Mouse (Mus musculus): ENCODE results near the gene Cdc14a. TPM values are rescaled to one million over a fixed set of nuclear protein-coding genes. Genes with fewer than 3 reads are reported as not detected.

The Cdc14a gene
- total and polyA plus RNA-seq, 3 experiments = 9.3 to 29.9 (median 18.9) TPM

DNA sequence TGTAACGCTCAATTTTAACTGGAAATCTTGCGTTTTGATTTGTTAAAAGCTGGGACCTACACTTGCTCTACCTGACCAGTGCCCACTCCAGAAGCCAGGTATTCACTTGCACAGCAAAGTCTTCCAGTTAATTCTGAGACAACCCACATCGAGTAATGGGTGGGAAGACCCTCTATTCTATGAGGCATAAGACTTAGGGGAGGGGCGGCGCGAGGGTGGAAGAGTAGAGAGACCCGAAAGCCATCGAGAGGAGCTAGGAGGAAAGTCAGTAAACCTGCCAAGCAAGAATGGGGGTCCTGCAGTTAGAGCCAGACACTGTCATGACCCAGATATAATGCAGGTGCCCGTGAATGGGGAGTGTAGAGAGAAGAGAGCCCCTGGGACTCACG lies 96.2 kb downstream of the Cdc14a start:
- TF ChIP-seq POLR2AphosphoS5 (IDR thresholded peaks at IDR 0.05; ENCODE audit: insufficient replicate concordance, low read depth, low read length) = no peak
- no peak for TF ChIP-seq TAL1 (conservative IDR thresholded peaks at IDR 0.05; ENCODE audit: low read depth, low read length)
- no peak for TF ChIP-seq GATA1 (IDR thresholded peaks at IDR 0.05; ENCODE audit: borderline replicate concordance, low read length)
- TF ChIP-seq GATA2 (IDR thresholded peaks at IDR 0.05; ENCODE audit: borderline replicate concordance, low read depth, low read length) = no peak
- no peak for TF ChIP-seq CTCF (IDR thresholded peaks at IDR 0.05; ENCODE audit: low read depth, low read length)
- no peaks in the 10 kb centered on the region for H3K27me3 ChIP-seq (ENCODE audit: insufficient read depth, low read length)
- H3K4me3 ChIP-seq (ENCODE audit: low read depth, low read length) = no peak overlapping the region
- no peak for DNase-seq (ENCODE audit: low spot score)
- no peaks in the 10 kb centered on the region; the same call in 1 of the 2 replicates for H3K4me1 ChIP-seq (ENCODE audit: insufficient read depth, low read depth, low read length)
- H3K36me3 ChIP-seq (replicated peaks) = peaks cover 58% of the 10 kb centered on the region
- H3K9me3 ChIP-seq (replicated peaks) = no peaks in the 10 kb centered on the region
- no peak for ATAC-seq (ENCODE audit: extremely low read depth, insufficient number of reproducible peaks, low FRiP score, poor library complexity, severe bottlenecking)

DNA sequence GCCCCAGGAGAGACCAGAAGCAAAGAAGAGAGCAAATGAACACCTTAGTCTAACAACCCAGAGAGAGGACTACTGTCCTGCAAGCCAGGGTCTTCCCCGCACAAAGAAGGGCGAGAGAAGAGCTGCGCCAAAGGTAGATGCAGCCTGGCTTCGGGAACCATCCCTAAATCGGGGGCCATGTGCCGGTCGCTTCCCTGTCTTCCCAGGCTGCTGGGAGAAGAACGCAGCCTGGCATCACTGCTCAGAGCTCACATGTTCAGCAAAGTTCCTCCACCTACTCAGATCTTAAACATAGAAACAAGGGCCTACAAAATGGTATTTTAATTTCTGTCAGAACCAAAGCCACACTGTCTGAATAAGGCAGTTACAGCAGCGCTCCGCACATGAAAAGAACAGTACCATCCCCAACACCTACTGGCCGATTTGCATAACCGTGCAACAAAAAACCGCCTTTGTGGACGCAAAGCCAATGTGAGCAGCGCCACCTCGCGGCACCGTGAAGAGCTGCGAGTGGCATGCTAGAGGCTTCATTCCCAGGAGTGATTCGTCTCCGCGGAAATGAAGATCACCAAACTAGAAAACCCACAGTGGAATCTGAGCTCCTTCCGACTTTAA lies 96.7 kb downstream of the Cdc14a start:
- no peak for TF ChIP-seq GATA2 (IDR thresholded peaks at IDR 0.05; ENCODE audit: borderline replicate concordance, low read depth, low read length)
- peak; percentile 79 for TF ChIP-seq CTCF (IDR thresholded peaks at IDR 0.05; ENCODE audit: low read depth, low read length)
- peak; percentile 38 for ATAC-seq (ENCODE audit: extremely low read depth, insufficient number of reproducible peaks, low FRiP score, poor library complexity, severe bottlenecking)

DNA sequence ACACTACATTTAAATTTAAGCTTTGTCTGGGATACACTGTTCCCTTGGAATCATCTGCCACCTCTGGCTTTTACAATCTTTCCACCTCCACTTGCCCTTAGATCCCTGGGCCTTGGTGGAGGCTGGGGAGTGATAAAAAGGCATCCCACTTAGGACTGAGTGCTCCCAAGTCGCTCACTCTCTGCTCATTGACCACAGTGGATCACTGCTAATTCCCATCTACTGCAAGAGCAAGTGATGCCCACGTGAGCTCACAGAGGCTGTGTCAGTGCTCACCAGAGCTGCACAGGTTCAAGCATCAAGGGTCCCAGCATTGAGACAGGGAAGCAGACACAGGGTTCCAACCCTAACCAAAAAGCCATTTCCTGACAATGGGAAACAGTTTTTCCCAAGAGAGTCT lies 98.3 kb downstream of the Cdc14a start:
- no peaks in the 10 kb centered on the region for H3K9me3 ChIP-seq (replicated peaks)
- TF ChIP-seq GATA2 (IDR thresholded peaks at IDR 0.05; ENCODE audit: borderline replicate concordance, low read depth, low read length) = no peak
- TF ChIP-seq TAL1 (conservative IDR thresholded peaks at IDR 0.05; ENCODE audit: low read depth, low read length) = no peak
- no peak for TF ChIP-seq POLR2AphosphoS5 (IDR thresholded peaks at IDR 0.05; ENCODE audit: insufficient replicate concordance, low read depth, low read length)
- no peak for TF ChIP-seq GATA1 (IDR thresholded peaks at IDR 0.05; ENCODE audit: borderline replicate concordance, low read length)
- no peak for TF ChIP-seq CTCF (IDR thresholded peaks at IDR 0.05; ENCODE audit: low read depth, low read length)
- ATAC-seq (ENCODE audit: extremely low read depth, insufficient number of reproducible peaks, low FRiP score, poor library complexity, severe bottlenecking) (no peak), DNase-seq (ENCODE audit: low spot score) (no peak)
- no peaks in the 10 kb centered on the region; the same call in 1 of the 2 replicates for H3K4me1 ChIP-seq (ENCODE audit: insufficient read depth, low read depth, low read length)
- H3K36me3 ChIP-seq (replicated peaks) = peaks cover 65% of the 10 kb centered on the region
- H3K27me3 ChIP-seq (ENCODE audit: insufficient read depth, low read length) = no peaks in the 10 kb centered on the region
- no peak overlapping the region for H3K4me3 ChIP-seq (ENCODE audit: low read depth, low read length)

More for the DNA sequence above, 96.7 kb downstream of the Cdc14a start:
- H3K4me3 ChIP-seq (ENCODE audit: low read depth, low read length) = no peak overlapping the region
- H3K36me3 ChIP-seq (replicated peaks) = peaks cover 57% of the 10 kb centered on the region
- H3K9me3 ChIP-seq (replicated peaks) = no peaks in the 10 kb centered on the region
- no peaks in the 10 kb centered on the region for H3K27me3 ChIP-seq (ENCODE audit: insufficient read depth, low read length)
- no peaks in the 10 kb centered on the region; the same call in 1 of the 2 replicates for H3K4me1 ChIP-seq (ENCODE audit: insufficient read depth, low read depth, low read length)
- peak; percentile 38 for DNase-seq (ENCODE audit: low spot score)

DNA sequence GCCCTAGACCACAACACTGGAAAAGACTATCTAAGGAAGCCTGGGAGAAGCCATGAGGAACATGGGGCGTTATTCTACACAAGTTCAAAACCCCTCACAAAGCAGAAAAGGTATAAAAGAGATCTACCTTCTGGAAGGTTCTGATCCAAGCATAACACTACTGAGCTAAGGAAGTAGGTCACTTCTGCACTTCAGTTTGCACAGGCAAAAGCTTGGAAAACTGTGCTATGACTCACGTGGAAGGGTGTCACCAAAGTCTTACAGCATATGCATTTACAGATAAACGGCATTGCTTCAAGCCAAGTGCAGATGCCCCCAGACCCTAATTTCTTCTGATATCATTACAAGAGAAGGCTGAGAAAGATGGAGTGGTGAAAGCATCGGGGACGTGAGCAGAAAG lies 104.1 kb downstream of the Cdc14a start:
- no peaks in the 10 kb centered on the region for H3K27me3 ChIP-seq (ENCODE audit: insufficient read depth, low read length)
- TF ChIP-seq GATA1 (IDR thresholded peaks at IDR 0.05; ENCODE audit: borderline replicate concordance, low read length) = no peak
- no peak for TF ChIP-seq CTCF (IDR thresholded peaks at IDR 0.05; ENCODE audit: low read depth, low read length)
- TF ChIP-seq GATA2 (IDR thresholded peaks at IDR 0.05; ENCODE audit: borderline replicate concordance, low read depth, low read length) = no peak
- no peak for TF ChIP-seq POLR2AphosphoS5 (IDR thresholded peaks at IDR 0.05; ENCODE audit: insufficient replicate concordance, low read depth, low read length)
- TF ChIP-seq TAL1 (conservative IDR thresholded peaks at IDR 0.05; ENCODE audit: low read depth, low read length) = no peak
- no peaks in the 10 kb centered on the region; the same call in 1 of the 2 replicates for H3K4me1 ChIP-seq (ENCODE audit: insufficient read depth, low read depth, low read length)
- no peak overlapping the region for H3K4me3 ChIP-seq (ENCODE audit: low read depth, low read length)
- peaks cover 51% of the 10 kb centered on the region for H3K36me3 ChIP-seq (replicated peaks)
- H3K9me3 ChIP-seq (replicated peaks) = no peaks in the 10 kb centered on the region
- ATAC-seq (ENCODE audit: extremely low read depth, insufficient number of reproducible peaks, low FRiP score, poor library complexity, severe bottlenecking) (no peak), DNase-seq (ENCODE audit: low spot score) (no peak)

DNA sequence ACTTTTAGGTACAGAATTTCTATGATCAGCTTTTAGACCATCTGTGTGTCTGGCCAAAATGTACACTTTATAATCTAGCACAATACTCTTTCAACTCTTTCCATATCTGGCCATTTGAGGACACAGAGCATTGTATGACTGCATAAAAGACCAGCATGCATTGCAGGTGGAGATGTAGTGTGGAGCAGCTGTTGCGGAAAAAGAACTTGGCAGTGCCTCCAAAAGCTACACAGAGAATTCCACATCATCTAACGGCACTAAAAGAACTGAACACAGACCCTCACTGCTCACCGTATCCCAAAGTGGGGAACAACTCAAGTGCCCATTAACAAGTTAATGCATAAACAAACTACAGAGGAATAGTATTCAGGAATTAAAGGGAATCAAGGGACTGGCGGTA lies 112.0 kb downstream of the Cdc14a start:
- no peak for DNase-seq (ENCODE audit: low spot score)
- ATAC-seq (ENCODE audit: extremely low read depth, insufficient number of reproducible peaks, low FRiP score, poor library complexity, severe bottlenecking) = no peak
- Histone ChIP-seq H3K9me3 (replicated peaks) (no peaks in the 10 kb centered on the region), H3K27me3 (ENCODE audit: insufficient read depth, low read length) (no peaks in the 10 kb centered on the region), H3K4me1 (ENCODE audit: insufficient read depth, low read depth, low read length) (no peaks in the 10 kb centered on the region), H3K36me3 (replicated peaks) (peaks cover 45% of the 10 kb centered on the region), H3K4me3 (ENCODE audit: low read depth, low read length) (no peak overlapping the region)
- no peak for TF ChIP-seq TAL1 (conservative IDR thresholded peaks at IDR 0.05; ENCODE audit: low read depth, low read length)
- TF ChIP-seq GATA1 (IDR thresholded peaks at IDR 0.05; ENCODE audit: borderline replicate concordance, low read length) = no peak
- no peak for TF ChIP-seq GATA2 (IDR thresholded peaks at IDR 0.05; ENCODE audit: borderline replicate concordance, low read depth, low read length)
- TF ChIP-seq POLR2AphosphoS5 (IDR thresholded peaks at IDR 0.05; ENCODE audit: insufficient replicate concordance, low read depth, low read length) = no peak
- no peak for TF ChIP-seq CTCF (IDR thresholded peaks at IDR 0.05; ENCODE audit: low read depth, low read length)

DNA sequence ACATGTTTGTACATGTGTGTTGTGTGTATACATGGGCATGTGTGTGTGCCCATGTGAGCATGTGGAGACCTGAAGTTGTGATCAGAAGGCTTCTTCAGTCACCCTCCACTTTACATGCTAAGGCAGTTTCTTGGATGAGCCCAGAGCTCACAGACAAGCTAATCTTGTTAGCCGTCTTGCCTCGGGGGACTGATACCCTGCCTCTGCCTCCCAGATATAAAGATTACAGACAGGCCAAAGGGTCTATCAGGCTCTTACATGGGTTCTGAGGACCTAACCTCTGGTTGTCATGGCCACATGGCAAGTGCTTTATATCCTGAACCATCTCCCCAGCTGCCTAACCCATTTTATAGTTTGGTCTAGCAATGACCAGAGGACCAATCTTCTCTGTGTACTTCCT lies 112.7 kb downstream of the Cdc14a start:
- ATAC-seq (ENCODE audit: extremely low read depth, insufficient number of reproducible peaks, low FRiP score, poor library complexity, severe bottlenecking) (no peak), DNase-seq (ENCODE audit: low spot score) (no peak)
- no peaks in the 10 kb centered on the region for H3K9me3 ChIP-seq (replicated peaks)

More for the DNA sequence above, 112.7 kb downstream of the Cdc14a start:
- Histone ChIP-seq H3K27me3 (ENCODE audit: insufficient read depth, low read length) (no peaks in the 10 kb centered on the region), H3K4me1 (ENCODE audit: insufficient read depth, low read depth, low read length) (no peaks in the 10 kb centered on the region), H3K36me3 (replicated peaks) (peaks cover 51% of the 10 kb centered on the region), H3K4me3 (ENCODE audit: low read depth, low read length) (no peak overlapping the region)
- TF ChIP-seq CTCF (IDR thresholded peaks at IDR 0.05; ENCODE audit: low read depth, low read length) (no peak), GATA2 (IDR thresholded peaks at IDR 0.05; ENCODE audit: borderline replicate concordance, low read depth, low read length) (no peak), GATA1 (IDR thresholded peaks at IDR 0.05; ENCODE audit: borderline replicate concordance, low read length) (no peak), POLR2AphosphoS5 (IDR thresholded peaks at IDR 0.05; ENCODE audit: insufficient replicate concordance, low read depth, low read length) (no peak), TAL1 (conservative IDR thresholded peaks at IDR 0.05; ENCODE audit: low read depth, low read length) (no peak)

Measured in G1E (cell line).